Comparison of ENCODE assay signal across 19 mouse cellular contexts in genomic region chr8:128498836-128499235, GRCm38 (mm10).
DNase-seq lines count a peak whose midpoint lies in the region; ATAC-seq lines count a peak whose summit lies in the region.
"Had no signal": no experiment of that assay in that cellular context is flagged by ENCODE, and none has a peak within 500 bp of the region (broad histone marks: within the 10 kb centered on the region; RNA-seq: fewer than 3 reads in every experiment).

No protein-coding gene starts in this region.

- no peak overlapping the region for H3K9ac ChIP-seq in midbrain, embryonic 11.5 days (ENCODE audit: low read length)
- H3K9ac ChIP-seq in midbrain, embryonic 13.5 days (replicated peaks) = no peak overlapping the region

- 89% methylated on average over 4 of the region's 4 CpGs for WGBS in midbrain, embryonic 11.5 days
- whole genome bisulfite sequencing in midbrain, embryonic 13.5 days = 91% methylated on average over 4 of the region's 4 CpGs

- no peaks in the 10 kb centered on the region for H3K27me3 ChIP-seq in midbrain, embryonic 11.5 days (ENCODE audit: control insufficient read depth, insufficient read depth, low read length)
- no peaks in the 10 kb centered on the region for H3K27me3 ChIP-seq in midbrain, embryonic 13.5 days
- H3K27me3 ChIP-seq: CH12.LX, Patski had no signal

- no peaks in the 10 kb centered on the region for H3K36me3 ChIP-seq in midbrain, embryonic 11.5 days (ENCODE audit: control insufficient read depth, insufficient read depth, low read length)
- peaks cover 26% of the 10 kb centered on the region for H3K36me3 ChIP-seq in midbrain, embryonic 13.5 days
- H3K36me3 ChIP-seq: G1E had no signal

- H3K27ac ChIP-seq in midbrain, embryonic 11.5 days (ENCODE audit: low read depth, low read length) = no peak overlapping the region
- H3K27ac ChIP-seq in midbrain, embryonic 13.5 days = no peak overlapping the region

- no peak overlapping the region for H3K4me3 ChIP-seq in midbrain, embryonic 11.5 days (ENCODE audit: low read depth, low read length)
- H3K4me3 ChIP-seq in midbrain, embryonic 13.5 days (replicated peaks) = no peak overlapping the region

- H3K4me2 ChIP-seq in midbrain, embryonic 11.5 days = no peak overlapping the region
- H3K4me2 ChIP-seq in midbrain, embryonic 13.5 days (replicated peaks) = no peak overlapping the region

- H3K4me1 ChIP-seq in midbrain, embryonic 11.5 days (ENCODE audit: control insufficient read depth, insufficient read depth, low read length) = no peaks in the 10 kb centered on the region
- H3K4me1 ChIP-seq in midbrain, embryonic 13.5 days (replicated peaks) = no peaks in the 10 kb centered on the region

- ATAC-seq in midbrain, embryonic 11.5 days (ENCODE audit: low FRiP score) = no peak
- no peak for ATAC-seq in midbrain, embryonic 13.5 days
- ATAC-seq: activated CD4-positive, CD25-positive, alpha-beta regulatory T cell, adult 4 months; CD4-positive, CD25-positive, alpha-beta regulatory T cell, adult 4 months; Patski had no signal

- no peaks in the 10 kb centered on the region for H3K9me3 ChIP-seq in midbrain, embryonic 11.5 days (ENCODE audit: control insufficient read depth, low read length)
- H3K9me3 ChIP-seq in midbrain, embryonic 13.5 days = no peaks in the 10 kb centered on the region
- H3K9me3 ChIP-seq: G1E had no signal

- DNase-seq in heart, adult 11 months = peak; percentile 57
- no peak for DNase-seq in heart, postnatal 4 days
- DNase-seq in midbrain, embryonic 11.5 days (ENCODE audit: low spot score, missing footprints) = peak; percentile 51
- DNase-seq: adrenal gland, adult 2 months; adrenal gland, adult 8-10 months; adrenal gland, postnatal 10 days; adrenal gland, postnatal 14 days; adrenal gland, postnatal 25 days; adrenal gland, postnatal 36 days; B cell, adult 2 months; cerebellum, adult 11 months; cerebellum, adult 11-12 months; cerebellum, adult 18-20 months had no signal
